Mouse (Mus musculus): Measurements from ENCODE around the gene Car11. TPM values are rescaled to one million over a fixed set of nuclear protein-coding genes. Genes with fewer than 3 reads are reported as not detected.

Car11 gene
- polyA plus RNA-seq, 1 experiment from 2014 or later: 1.2 TPM

DNA sequence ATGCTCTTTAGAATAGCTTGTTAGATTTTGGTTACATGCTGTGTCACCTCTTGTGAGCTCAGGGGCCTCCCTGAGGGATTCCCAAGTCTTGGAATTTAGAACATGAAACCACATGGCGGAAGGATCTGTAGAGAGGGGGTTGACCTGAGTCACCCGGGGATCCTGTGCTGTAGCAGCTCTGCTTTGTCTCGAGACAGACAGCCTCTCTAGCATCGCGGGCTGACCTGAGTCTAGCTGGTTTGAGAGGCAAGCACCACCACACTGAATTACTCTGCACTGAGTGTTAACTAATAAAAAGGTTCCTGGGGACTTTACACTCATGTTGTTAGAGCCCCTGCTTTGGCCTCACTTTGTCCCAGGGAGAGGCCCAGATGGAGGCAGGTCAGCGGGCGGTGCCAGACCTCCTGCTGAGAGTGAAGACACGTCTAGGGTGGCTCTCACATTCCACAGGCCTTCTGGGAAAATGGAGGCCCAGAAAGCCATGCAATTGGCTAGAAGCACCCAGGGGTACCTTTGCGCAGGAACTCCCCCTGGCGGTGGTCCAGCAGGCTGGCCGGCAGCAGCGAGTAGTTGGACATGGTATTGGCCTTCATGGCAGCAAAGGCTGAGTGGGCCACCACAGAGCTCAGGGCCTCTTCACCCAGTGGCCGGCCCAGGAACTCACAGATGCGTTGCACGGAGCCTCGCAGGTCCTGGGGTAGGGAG lies 31.2 kb downstream of the Car11 start:
- H3K27me3 ChIP-seq (replicated peaks; ENCODE audit: control insufficient read depth, insufficient read depth, low read length): no peaks in the 10 kb centered on the region
- no peak overlapping the region for H3K9ac ChIP-seq (ENCODE audit: low read depth, low read length)
- peak; percentile 75 for DNase-seq (ENCODE audit: low spot score)
- ATAC-seq (replicated peaks; ENCODE audit: low FRiP score): peak; percentile 34
- H3K36me3 ChIP-seq (ENCODE audit: control insufficient read depth, insufficient read depth, low read length): peaks cover 13% of the 10 kb centered on the region; the same call in 1 of the 2 replicates
- peaks cover 15% of the 10 kb centered on the region for H3K4me1 ChIP-seq (replicated peaks; ENCODE audit: control insufficient read depth, insufficient read depth, low read length)
- H3K4me3 ChIP-seq (ENCODE audit: low read depth, low read length): no peak overlapping the region
- no peak overlapping the region for H3K27ac ChIP-seq (ENCODE audit: low read depth, low read length)
- WGBS: 23% methylated on average over 16 of the region's 16 CpGs
- no peaks in the 10 kb centered on the region for H3K9me3 ChIP-seq (ENCODE audit: control insufficient read depth, low read length)
- H3K4me2 ChIP-seq: no peak overlapping the region

DNA sequence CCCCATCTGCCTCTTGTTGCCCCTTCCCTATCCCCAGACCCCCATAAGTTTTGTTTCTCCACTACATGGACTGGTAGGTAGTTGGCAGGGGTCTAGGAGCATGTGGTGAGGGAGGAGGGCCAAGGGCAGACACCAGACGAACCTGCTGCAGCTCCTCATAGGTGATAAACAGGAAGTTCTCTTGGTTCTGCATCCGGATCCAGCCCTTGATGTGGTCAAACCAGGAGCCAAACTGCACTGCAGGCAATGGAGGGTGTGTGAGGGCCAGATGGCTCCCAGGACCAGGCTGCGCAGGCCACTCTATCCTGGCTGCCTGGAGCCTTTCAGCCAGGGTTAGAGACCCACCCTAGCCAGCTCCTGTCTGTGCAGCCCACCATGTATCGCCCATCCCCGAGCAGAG lies 33.8 kb downstream of the Car11 start:
- peaks cover 15% of the 10 kb centered on the region for H3K4me1 ChIP-seq (replicated peaks; ENCODE audit: control insufficient read depth, insufficient read depth, low read length)
- 0 out of 2 replicates have a peak, but pooled peaks cover 4% of the 10 kb centered on the region for H3K36me3 ChIP-seq (ENCODE audit: control insufficient read depth, insufficient read depth, low read length)
- ATAC-seq (replicated peaks; ENCODE audit: low FRiP score) (no peak), DNase-seq (ENCODE audit: low spot score) (no peak)
- 69% methylated on average over 5 of the region's 5 CpGs for WGBS
- no peak overlapping the region for H3K4me2 ChIP-seq
- H3K27ac ChIP-seq (ENCODE audit: low read depth, low read length): no peak overlapping the region
- no peaks in the 10 kb centered on the region for H3K9me3 ChIP-seq (ENCODE audit: control insufficient read depth, low read length)
- no peaks in the 10 kb centered on the region for H3K27me3 ChIP-seq (replicated peaks; ENCODE audit: control insufficient read depth, insufficient read depth, low read length)
- no peak overlapping the region for H3K4me3 ChIP-seq (ENCODE audit: low read depth, low read length)
- H3K9ac ChIP-seq (ENCODE audit: low read depth, low read length): no peak overlapping the region

DNA sequence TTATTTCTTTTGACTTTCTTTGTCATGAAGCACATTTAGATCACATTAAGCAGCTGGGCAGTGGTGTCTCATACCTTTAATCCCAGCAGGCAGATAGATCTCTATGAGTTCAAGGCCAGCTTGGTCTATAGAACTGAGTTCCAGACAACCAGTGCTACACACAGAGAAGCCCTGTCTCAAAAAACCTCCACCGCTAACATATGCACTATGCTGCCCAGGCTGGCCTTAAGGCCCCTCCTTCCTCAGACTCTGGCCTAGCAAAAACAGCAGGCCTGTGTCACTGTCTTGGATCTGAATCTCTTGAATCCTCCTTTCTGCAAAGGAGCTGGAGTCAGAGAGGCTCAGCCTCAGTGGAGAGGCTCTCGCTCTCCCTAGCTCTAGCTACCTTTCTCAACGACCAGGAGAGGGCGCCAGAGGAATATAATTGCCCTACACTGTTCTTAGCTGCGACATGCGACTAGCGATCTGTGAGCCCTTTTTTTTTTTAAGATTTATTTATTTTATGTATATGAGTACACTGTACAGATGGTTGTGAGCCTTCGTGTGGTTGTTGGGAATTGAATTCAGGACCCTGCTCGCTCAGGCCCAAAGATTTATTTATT lies 39.6 kb downstream of the Car11 start:
- no peaks in the 10 kb centered on the region for H3K4me1 ChIP-seq (replicated peaks; ENCODE audit: control insufficient read depth, insufficient read depth, low read length)
- ATAC-seq (replicated peaks; ENCODE audit: low FRiP score) (peak; percentile 76), DNase-seq (ENCODE audit: low spot score) (peak; percentile 69)
- no peak overlapping the region for H3K4me3 ChIP-seq (ENCODE audit: low read depth, low read length)
- H3K9ac ChIP-seq (ENCODE audit: low read depth, low read length): no peak overlapping the region
- no peak overlapping the region for H3K27ac ChIP-seq (ENCODE audit: low read depth, low read length)
- H3K4me2 ChIP-seq: no peak overlapping the region
- no peaks in the 10 kb centered on the region for H3K9me3 ChIP-seq (ENCODE audit: control insufficient read depth, low read length)
- no peaks in the 10 kb centered on the region for H3K27me3 ChIP-seq (replicated peaks; ENCODE audit: control insufficient read depth, insufficient read depth, low read length)
- WGBS: 6% methylated on average over 9 of the region's 9 CpGs
- no peaks in the 10 kb centered on the region for H3K36me3 ChIP-seq (ENCODE audit: control insufficient read depth, insufficient read depth, low read length)

DNA sequence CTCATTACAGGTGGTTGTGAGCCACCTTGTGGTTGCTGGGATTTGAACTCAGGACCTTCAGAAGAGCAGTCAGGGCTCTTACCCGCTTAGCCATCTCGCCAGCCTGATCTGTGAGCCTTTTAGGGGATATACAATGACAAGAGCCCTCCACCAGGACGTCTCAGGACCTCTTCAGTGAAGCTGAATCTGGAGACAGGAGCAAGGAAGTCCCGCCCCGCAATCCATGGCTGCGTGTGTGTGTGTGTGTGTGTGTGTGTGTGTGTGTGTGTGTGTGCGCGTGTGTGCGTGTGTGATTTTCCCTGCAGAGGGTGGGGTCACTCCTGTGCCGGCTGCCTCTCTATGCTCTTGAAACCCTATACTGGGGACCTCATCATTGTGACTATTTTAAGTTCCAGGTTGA lies 40.2 kb downstream of the Car11 start:
- no peaks in the 10 kb centered on the region for H3K4me1 ChIP-seq (replicated peaks; ENCODE audit: control insufficient read depth, insufficient read depth, low read length)
- no peaks in the 10 kb centered on the region for H3K9me3 ChIP-seq (ENCODE audit: control insufficient read depth, low read length)
- ATAC-seq (replicated peaks; ENCODE audit: low FRiP score): no peak
- no peaks in the 10 kb centered on the region for H3K36me3 ChIP-seq (ENCODE audit: control insufficient read depth, insufficient read depth, low read length)
- no peaks in the 10 kb centered on the region for H3K27me3 ChIP-seq (replicated peaks; ENCODE audit: control insufficient read depth, insufficient read depth, low read length)
- DNase-seq (ENCODE audit: low spot score): no peak
- H3K9ac ChIP-seq (ENCODE audit: low read depth, low read length): no peak overlapping the region
- no peak overlapping the region for H3K4me2 ChIP-seq
- H3K27ac ChIP-seq (ENCODE audit: low read depth, low read length): no peak overlapping the region
- WGBS: 72% methylated on average over 10 of the region's 10 CpGs
- H3K4me3 ChIP-seq (ENCODE audit: low read depth, low read length): no peak overlapping the region

DNA sequence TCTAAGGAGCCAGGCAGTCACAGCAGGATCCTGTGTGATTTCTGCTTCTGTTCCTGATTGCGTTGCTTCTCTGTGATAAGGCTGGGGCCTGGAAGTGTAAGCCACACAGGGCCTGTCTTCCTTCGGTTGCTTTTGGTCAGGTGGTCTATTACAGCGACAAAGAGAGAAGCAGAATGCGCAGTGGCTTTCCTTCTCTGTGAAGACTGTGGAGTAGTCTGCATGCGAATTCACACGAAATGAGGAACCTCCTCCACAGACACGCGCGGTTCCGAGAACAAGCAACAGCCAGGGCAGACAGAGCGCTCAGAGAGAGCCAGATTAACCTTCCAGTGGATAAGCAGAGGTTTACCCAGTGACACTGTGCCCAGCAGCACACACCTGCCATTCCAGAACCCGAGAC lies 41.7 kb downstream of the Car11 start:
- no peaks in the 10 kb centered on the region for H3K9me3 ChIP-seq (ENCODE audit: control insufficient read depth, low read length)
- no peaks in the 10 kb centered on the region for H3K4me1 ChIP-seq (replicated peaks; ENCODE audit: control insufficient read depth, insufficient read depth, low read length)
- no peak overlapping the region; the same call in 1 of the 2 replicates for H3K4me3 ChIP-seq (ENCODE audit: low read depth, low read length)
- no peak overlapping the region for H3K27ac ChIP-seq (ENCODE audit: low read depth, low read length)
- no peak overlapping the region for H3K9ac ChIP-seq (ENCODE audit: low read depth, low read length)
- no peaks in the 10 kb centered on the region for H3K36me3 ChIP-seq (ENCODE audit: control insufficient read depth, insufficient read depth, low read length)
- peak overlapping the region; percentile 61 for H3K4me2 ChIP-seq
- no peaks in the 10 kb centered on the region for H3K27me3 ChIP-seq (replicated peaks; ENCODE audit: control insufficient read depth, insufficient read depth, low read length)
- 58% methylated on average over 12 of the region's 12 CpGs for WGBS
- DNase-seq (ENCODE audit: low spot score) (no peak), ATAC-seq (replicated peaks; ENCODE audit: low FRiP score) (no peak)

DNA sequence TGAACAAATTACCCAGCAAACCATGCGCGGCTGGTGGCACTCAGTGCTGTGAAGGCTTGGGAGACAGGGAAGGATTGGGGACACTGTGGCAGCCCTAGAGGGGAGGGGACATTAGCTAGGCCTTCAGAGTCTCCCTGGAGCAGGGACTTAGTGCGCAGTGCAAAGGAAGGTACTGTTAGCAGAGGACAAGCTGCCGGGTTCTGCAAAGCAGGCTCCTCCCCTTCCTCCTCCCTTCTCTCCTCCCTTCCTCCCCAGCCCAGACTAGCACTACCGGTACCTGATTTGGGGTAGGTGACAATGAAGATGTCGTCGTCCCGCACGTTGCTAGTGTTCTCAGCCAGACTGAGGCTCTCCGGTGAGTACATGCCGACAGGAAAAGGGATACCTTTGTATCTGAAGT lies 42.1 kb downstream of the Car11 start:
- H3K27me3 ChIP-seq (replicated peaks; ENCODE audit: control insufficient read depth, insufficient read depth, low read length): no peaks in the 10 kb centered on the region
- H3K4me3 ChIP-seq (ENCODE audit: low read depth, low read length): peak overlapping the region; percentile 36
- ATAC-seq (replicated peaks; ENCODE audit: low FRiP score) (0 out of 2 replicates have a peak, but pooled peaks have one; percentile 30), DNase-seq (ENCODE audit: low spot score) (no peak)
- no peak overlapping the region for H3K27ac ChIP-seq (ENCODE audit: low read depth, low read length)
- no peaks in the 10 kb centered on the region for H3K36me3 ChIP-seq (ENCODE audit: control insufficient read depth, insufficient read depth, low read length)
- H3K4me1 ChIP-seq (replicated peaks; ENCODE audit: control insufficient read depth, insufficient read depth, low read length): no peaks in the 10 kb centered on the region
- H3K9ac ChIP-seq (ENCODE audit: low read depth, low read length): no peak overlapping the region
- WGBS: 33% methylated on average over 11 of the region's 11 CpGs
- H3K4me2 ChIP-seq: peak overlapping the region; percentile 61
- H3K9me3 ChIP-seq (ENCODE audit: control insufficient read depth, low read length): peaks cover 3% of the 10 kb centered on the region

DNA sequence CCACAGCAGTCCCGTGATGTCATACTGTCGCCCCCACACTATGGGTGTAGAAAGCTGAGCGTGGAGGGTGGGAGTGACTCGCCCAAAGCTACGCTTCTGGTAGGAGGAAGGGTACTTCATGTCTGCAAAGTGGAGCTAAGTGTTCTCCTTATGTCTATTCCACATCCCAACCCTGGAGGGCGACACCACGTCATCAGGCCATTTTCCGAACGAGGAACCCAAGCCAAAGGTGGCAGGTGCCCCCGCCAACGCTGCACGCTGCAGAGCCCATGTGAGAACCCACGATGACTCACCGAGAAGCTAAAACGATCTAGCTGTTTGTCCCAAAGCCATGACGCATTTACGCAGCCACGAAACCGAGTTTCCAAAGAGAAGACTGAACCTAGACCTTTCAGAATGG lies 42.7 kb downstream of the Car11 start:
- no peak overlapping the region for H3K9ac ChIP-seq (ENCODE audit: low read depth, low read length)

DNA sequence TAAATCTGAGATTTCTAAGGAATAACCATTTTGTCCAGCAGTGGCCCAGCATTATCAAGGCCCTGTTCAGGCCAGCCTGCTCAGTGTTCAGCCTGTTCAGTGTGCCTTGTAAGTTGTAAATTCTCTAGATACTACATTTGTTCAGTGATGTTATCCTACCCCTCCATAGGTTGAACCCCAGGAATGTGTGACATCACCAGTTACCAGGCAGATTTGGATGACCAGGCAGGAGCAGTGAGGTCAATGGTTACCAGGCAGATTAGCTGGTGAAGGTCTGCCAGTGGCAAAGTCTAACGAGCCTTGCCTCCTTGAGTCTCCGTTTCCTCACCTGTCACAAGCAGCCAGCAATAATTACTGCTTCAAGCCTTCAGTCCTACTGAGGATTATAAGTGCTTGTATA lies 44.7 kb downstream of the Car11 start:
- Histone ChIP-seq H3K36me3 (ENCODE audit: control insufficient read depth, insufficient read depth, low read length) (no peaks in the 10 kb centered on the region), H3K9ac (ENCODE audit: low read depth, low read length) (no peak overlapping the region), H3K4me3 (ENCODE audit: low read depth, low read length) (no peak overlapping the region), H3K27me3 (replicated peaks; ENCODE audit: control insufficient read depth, insufficient read depth, low read length) (no peaks in the 10 kb centered on the region), H3K27ac (ENCODE audit: low read depth, low read length) (no peak overlapping the region), H3K9me3 (ENCODE audit: control insufficient read depth, low read length) (peaks cover 3% of the 10 kb centered on the region), H3K4me2 (no peak overlapping the region), H3K4me1 (replicated peaks; ENCODE audit: control insufficient read depth, insufficient read depth, low read length) (no peaks in the 10 kb centered on the region; the same call in 1 of the 2 replicates)
- ATAC-seq (replicated peaks; ENCODE audit: low FRiP score) (no peak), DNase-seq (ENCODE audit: low spot score) (no peak)
- WGBS: 38% methylated on average over 2 of the region's 2 CpGs

More for the DNA sequence above, 42.7 kb downstream of the Car11 start:
- Histone ChIP-seq H3K4me1 (replicated peaks; ENCODE audit: control insufficient read depth, insufficient read depth, low read length) (no peaks in the 10 kb centered on the region), H3K4me3 (ENCODE audit: low read depth, low read length) (peak overlapping the region; percentile 36), H3K4me2 (peak overlapping the region; percentile 61), H3K36me3 (ENCODE audit: control insufficient read depth, insufficient read depth, low read length) (no peaks in the 10 kb centered on the region), H3K27me3 (replicated peaks; ENCODE audit: control insufficient read depth, insufficient read depth, low read length) (no peaks in the 10 kb centered on the region), H3K9me3 (ENCODE audit: control insufficient read depth, low read length) (peaks cover 3% of the 10 kb centered on the region), H3K27ac (ENCODE audit: low read depth, low read length) (no peak overlapping the region)
- ATAC-seq (replicated peaks; ENCODE audit: low FRiP score): no peak
- WGBS: 29% methylated on average over 19 of the region's 19 CpGs
- no peak for DNase-seq (ENCODE audit: low spot score)

DNA sequence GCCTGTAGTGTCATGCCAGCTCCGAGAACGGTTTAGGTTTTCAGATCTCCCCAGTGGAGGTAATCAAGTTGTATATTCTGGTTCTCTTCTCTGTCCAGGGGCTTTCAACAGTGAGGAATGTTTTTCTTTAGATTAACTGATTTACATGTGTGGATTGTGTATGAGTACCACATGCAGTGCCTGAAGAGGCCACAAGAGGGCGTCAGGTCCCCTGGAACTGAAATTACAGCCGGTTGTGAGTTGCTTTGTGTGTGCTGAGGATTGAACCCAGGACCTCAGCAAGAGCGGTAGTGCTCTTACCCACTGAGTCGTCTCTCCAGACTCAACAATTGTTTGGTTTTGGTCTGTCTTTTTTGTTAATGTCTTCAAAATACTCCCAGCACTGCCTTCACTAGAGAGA lies 46.9 kb downstream of the Car11 start:
- H3K27ac ChIP-seq (ENCODE audit: low read depth, low read length): no peak overlapping the region
- no peak for ATAC-seq (replicated peaks; ENCODE audit: low FRiP score)

More for the DNA sequence above, 46.9 kb downstream of the Car11 start:
- Histone ChIP-seq H3K9ac (ENCODE audit: low read depth, low read length) (no peak overlapping the region), H3K4me2 (no peak overlapping the region), H3K4me1 (replicated peaks; ENCODE audit: control insufficient read depth, insufficient read depth, low read length) (no peaks in the 10 kb centered on the region; the same call in 1 of the 2 replicates), H3K36me3 (ENCODE audit: control insufficient read depth, insufficient read depth, low read length) (no peaks in the 10 kb centered on the region), H3K9me3 (ENCODE audit: control insufficient read depth, low read length) (peaks cover 3% of the 10 kb centered on the region), H3K4me3 (ENCODE audit: low read depth, low read length) (no peak overlapping the region), H3K27me3 (replicated peaks; ENCODE audit: control insufficient read depth, insufficient read depth, low read length) (no peaks in the 10 kb centered on the region)
- DNase-seq (ENCODE audit: low spot score): no peak
- 56% methylated on average over 6 of the region's 6 CpGs for WGBS

All from liver, embryonic 11.5 days (tissue).